Mouse (Mus musculus) layer of hippocampus, adult 9-10 months (tissue): ENCODE results near the gene Usp12.
"Not testable (repeated sequence)": the region's sequence is repeated elsewhere in the genome, so short reads cannot be mapped to it uniquely, and the experiment has no call there.

ENCODE experiments used
- DNase-seq: peaks from one replicate; pipeline ENCODE4 v3.0.0; 2022; ENCODE audit warnings: low spot score

Gene Usp12

DNA sequence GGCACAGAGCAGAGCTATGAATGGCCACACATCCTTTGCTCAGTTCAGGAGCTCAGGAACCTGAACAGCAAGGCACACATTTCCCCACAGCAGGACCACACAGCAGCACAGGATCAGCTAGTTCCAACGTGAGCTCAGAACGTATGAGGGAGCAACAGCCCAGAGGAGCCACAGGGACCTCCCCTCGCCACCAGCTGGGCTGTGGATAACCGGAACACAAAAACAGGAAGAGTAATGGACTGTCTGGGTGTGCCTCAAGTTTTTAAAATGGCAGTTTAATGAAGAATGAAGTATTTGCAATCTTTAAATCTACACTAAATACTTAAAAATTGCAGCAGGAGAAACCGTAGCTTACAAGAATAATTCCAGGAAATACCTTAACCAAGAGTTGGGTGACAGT is 44.9 kb downstream of the Usp12 start:
- no peak for DNase-seq

- no peak for DNase-seq
Observed at GRCm38 (mm10) chr5:146736970-146737495, 57.8 kb downstream of the Usp12 start.

GRCm38 (mm10) chr5:146736348-146736747 is 58.5 kb downstream of the Usp12 start:
- no peak for DNase-seq

DNA sequence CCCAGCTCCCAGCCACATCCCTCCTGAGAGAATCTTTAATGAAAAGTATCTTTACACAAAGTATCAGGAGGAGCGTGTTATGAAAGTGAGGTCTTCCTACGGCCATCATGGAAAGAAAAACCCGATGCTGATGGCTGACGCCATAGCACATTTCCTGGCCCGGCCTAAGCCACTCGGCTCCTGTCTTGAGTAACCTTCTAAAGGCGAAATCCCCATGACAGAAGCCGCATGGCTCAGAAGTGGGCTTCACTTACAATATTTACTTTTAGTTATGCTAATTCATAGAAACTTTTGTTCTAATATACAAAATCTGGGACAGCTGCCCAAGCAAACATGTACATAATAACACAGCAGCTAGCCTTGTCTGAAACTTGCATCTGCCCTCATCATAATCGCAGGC is 59.8 kb downstream of the Usp12 start:
- DNase-seq = not testable (repeated sequence)

DNA sequence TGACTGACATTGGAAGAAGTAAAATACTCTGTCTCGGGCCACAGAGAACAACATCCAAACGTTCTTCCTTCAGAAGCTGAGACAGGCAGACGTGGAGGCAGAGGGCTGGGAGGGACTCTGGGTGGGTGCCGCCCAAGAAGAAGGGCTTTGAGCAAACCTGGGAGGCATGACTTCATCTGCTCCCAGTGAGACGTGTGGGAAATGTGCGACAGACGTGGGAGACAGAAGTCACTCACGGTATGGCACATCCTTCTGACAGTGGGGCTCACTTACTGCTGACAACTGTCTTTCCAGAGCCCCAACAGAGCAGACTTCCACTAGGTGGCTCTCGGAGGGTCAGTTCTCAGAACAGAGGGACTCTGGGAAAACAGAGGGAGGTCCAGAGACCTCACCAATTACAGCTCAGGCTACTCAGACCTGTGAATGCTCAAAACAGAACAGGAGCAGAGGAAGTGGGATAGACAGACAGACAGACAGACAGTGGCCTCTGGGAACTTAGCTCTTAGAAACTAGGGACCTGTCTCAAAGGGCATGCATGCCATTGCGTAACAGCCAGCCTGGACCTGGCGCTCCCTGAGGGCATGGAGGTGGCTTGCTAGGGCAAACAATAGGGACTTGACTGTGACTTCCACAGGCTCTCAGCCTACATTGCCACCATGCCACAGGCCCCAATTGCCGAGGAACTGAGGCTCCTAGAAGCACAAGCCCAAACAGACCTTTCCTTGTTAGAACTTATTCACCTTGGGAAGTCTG is 60.7 kb downstream of the Usp12 start:
- DNase-seq = no peak

DNA sequence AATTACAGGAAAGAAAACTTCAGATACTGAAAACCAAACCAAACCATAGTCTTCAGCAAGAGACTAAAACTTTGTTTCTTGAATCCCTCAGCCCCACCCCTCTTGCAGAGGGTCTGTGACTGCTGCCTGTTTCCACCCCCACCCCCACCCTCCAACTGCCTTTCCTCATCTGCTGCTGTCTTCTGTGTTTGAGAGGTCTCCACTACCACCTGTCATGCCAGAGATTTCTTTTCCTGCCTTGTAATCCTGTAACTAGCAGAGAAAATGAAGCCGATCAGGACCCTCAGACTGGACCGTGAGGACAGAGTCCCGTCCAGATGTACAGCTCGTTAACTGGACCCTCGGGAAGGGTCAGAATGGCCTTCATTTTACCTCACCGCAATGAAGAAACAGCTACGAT is 61.4 kb downstream of the Usp12 start:
- DNase-seq = no peak

DNA sequence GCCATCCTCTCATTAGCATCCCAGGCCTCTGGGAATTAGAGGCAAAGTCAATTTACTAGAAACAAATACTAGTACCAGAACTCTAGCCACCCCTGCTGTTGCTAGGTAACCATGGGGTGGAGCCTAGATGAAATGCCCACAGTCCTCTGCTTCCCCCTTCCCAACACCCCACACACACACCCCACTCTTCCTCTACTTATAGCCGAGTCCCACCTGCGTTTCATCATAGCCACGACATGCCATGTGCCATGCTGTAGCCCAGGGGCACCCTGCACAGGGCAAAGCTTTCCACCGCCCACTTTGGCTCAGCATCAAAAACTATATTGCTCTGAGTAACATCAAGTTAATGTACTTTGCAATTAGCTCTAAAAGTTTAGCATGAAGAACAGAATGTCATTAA is 67.8 kb downstream of the Usp12 start:
- DNase-seq = no peak

DNA sequence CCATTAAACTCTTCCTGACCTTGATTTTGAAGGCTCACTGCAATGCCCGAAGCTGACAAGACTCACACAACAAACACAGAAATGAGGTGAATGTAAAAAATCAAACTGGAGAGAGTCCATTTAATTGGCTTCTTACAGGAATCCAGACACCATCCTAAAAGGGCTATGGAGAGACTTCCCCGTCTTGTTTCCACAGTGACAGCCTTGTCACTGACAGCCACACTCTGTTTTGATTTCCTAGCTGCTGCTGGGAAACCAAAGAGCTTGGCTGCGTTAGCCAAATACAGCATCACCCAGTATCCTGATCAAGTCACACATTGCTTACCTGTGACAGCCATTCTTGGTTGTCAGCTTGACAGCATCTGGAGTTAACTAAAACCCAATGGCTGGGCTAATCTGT is 69.8 kb downstream of the Usp12 start:
- no peak for DNase-seq

- DNase-seq = no peak
Observed at GRCm38 (mm10) chr5:146723452-146723851, 71.4 kb downstream of the Usp12 start.

DNA sequence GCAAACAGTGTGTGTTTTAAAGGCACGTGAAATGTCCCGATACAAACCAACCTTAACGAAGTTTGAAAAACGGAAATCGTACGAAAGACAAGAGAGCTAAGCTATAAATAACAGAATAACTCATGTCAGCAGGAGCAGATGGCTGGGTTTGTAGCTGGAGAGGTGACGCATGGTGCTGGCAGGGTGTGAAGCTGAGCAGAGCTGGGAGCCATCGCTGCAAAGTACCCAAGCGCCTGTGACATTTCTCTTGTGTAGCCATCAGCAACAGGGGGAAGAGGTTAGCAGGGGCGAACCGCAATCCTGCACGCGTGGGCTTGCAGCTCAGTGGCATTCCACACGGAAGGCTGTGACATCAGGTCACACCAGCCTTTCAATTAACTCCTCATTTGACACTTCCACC is 72.6 kb downstream of the Usp12 start:
- DNase-seq = no peak

GRCm38 (mm10) chr5:146719584-146720356 is 75.0 kb downstream of the Usp12 start:
- no peak for DNase-seq

DNA sequence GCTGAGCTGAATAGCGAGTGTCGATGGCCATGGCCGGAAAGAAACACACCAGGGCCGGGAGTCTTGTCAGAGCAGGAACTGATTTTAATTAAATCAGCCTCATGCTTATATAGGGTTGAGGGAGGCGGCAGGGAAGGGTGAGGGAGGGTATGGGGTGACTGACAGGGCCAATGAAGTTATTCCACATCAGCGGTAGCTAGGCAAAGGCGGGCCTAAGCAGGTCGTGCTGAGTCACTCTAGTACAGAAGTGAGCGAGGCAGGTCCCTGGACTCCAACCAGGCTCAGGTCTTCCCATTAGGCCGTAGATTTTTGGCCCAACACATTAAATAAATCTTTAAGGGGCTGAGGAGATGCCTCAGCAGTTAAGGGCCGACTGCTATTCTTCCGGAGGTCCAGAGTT is 81.0 kb downstream of the Usp12 start:
- no peak for DNase-seq

- DNase-seq = no peak
Observed at GRCm38 (mm10) chr5:146713088-146713487, 81.7 kb downstream of the Usp12 start.

DNA sequence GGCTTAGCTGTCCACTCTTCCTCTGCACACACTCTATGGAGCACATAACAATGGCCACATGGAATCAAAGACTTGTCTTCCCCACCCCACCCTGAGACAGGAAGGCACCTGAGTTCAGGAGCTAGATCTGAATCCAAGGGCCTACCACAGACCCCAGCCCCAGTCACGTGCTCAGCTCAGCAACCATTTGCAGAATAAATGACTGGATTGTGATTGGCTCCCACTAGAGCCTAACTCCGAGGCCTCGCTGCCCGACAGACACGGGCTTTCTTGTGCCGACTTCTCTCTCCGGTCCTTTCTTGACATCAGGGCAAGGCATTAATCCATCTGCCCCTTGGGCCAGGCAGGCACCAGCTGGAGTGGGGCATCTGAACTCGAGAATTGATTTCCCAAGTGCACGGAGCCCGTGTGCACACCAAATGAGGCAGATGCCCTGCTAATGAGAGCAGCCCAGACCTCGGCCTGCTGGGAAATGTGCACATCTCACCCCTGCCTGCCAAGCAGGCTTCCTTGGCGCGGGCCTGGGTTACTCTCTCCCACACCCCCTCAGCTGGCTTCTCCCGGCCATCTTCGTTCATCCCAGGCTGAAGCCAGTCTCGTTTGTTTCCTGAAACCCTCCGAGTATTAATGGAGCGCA is 82.4 kb downstream of the Usp12 start:
- DNase-seq = no peak

- DNase-seq = no peak
Observed at GRCm38 (mm10) chr5:146709361-146709760, 85.4 kb downstream of the Usp12 start.

DNA sequence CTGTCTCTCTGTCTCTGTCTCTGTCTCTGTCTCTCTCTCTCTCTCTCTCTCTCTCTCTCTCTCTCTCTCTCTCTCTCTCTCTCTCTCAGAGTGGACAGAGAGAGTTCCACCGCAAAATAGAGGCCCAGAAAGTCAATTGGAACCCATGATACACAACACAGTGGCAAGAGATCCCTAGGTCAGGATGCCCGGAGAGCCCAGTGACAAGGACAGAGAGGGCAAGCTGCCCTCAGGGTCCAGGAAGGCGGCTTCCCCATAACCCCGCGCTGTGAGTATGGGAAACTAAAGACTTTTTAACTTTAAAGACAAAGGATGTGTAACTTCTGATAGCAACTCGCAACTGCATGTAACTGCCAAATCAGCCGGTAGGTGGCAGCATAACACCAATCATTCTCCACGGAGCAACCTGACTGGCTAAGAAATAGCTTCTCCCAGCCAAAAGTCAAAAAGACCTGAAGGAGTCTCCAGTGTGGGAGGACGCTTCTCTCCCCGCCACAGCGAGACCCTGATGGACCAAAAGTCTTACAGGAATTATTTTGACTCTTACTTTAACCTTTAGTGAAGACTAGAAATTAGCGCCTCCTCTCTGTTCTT is 88.9 kb downstream of the Usp12 start:
- peak; percentile 85 for DNase-seq

GRCm38 (mm10) chr5:146705411-146705810 is 89.4 kb downstream of the Usp12 start:
- no peak for DNase-seq

GRCm38 (mm10) chr5:146704241-146704640 is 90.6 kb downstream of the Usp12 start:
- DNase-seq = no peak

DNA sequence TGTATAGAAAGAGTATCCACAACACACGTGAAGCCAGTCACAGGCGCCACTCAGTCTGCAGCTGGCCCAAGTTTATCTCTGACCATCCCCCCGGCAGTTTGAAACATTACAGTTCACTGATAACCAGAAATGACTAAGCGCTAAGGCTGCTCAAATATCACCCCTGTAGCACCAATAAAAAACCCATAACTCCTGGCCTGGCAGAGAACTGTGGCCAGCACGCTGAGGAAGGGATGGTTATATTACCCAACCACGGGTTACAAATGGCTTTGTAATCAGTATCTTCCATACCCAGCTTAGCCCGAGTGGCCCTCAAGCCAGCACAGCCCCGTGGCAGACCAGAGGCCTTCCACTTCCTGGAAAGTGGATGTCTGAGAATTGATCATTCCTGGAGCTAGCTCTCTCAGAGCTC is 91.1 kb downstream of the Usp12 start:
- DNase-seq = no peak

DNA sequence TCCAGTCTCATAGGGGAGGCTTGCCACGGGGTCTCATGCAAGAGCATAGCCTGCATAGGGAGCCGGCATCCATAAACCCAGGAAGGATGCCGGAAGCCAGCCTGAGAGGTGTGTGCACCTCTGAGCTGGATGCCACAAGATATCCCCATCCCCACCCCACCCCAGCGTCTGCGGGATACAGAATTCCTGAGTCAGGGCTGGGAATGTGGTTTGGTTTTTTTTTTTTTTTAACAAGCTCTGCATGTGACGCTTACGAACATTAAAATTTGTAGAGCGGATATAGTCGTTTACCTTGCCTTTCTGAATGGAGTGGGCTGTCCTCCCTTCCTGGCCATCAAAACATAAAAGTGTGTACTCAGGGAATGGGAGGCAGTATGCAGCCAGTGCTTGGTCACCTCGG is 94.7 kb downstream of the Usp12 start:
- no peak for DNase-seq

- no peak for DNase-seq
Observed at GRCm38 (mm10) chr5:146699433-146700019, 95.3 kb downstream of the Usp12 start.

DNA sequence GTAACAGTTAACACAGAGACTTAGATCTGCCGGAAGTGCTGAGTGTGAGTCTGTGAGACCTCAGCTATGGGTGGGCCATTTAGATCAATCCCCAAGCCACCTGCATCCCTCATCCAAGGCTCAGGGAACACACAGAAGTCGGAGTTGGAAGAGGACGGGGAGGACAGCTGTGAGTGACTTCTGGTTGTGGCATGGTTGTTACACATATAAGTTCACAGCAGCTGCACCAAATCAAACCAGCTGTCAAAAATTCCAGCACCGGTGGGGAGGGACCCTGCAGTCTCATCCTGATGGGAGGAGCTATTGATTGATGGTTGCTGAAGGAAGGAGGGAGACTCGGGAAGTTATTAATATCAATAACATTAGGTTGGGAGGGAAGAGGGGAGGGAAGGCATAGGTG is 99.3 kb downstream of the Usp12 start:
- DNase-seq = no peak
